Mouse (Mus musculus): ENCODE results near the gene Snrpg. TPM values are rescaled to one million over a fixed set of nuclear protein-coding genes. Genes with fewer than 3 reads are reported as not detected.
A peak's percentile ranks its signal among the peaks of the same experiment; 100 is the strongest.

Snrpg gene
- total and polyA plus RNA-seq, 3 experiments = 761 to 1,339 (median 796) TPM

DNA sequence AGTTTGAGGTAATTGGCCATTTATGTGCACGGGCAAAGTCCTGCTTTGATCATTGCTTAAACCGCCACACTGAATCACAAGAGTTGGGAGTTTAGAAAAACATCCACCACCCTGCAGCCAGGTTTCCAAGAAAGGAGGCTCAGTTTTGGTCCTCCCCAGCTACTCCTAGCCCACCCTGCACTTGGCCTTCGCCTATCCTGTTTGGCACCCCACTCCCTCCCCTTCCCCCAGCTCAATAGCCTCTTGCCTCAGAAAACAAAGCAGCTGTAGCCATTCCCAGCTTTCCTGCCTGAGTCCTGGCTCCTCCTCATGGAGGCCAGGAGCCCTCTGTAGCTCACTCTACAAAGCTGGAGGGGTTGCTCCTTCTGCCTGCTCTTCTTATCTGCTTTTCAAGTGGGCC lies 42.7 kb upstream of the Snrpg start:
- Histone ChIP-seq H3K27ac (ENCODE audit: control insufficient read depth, low read depth, low read length) (no peak overlapping the region), H3K79me2 (ENCODE audit: control insufficient read depth, insufficient read depth, low read length, poor library complexity) (no peaks in the 10 kb centered on the region), H3K9ac (ENCODE audit: control insufficient read depth, low read depth, low read length, poor library complexity, severe bottlenecking) (no peak overlapping the region), H3K27me3 (ENCODE audit: control insufficient read depth in 1 of 2, insufficient read depth in 2 of 2, low read length in 2 of 2) (peaks cover 0 to 6% of the 10 kb centered on the region in 2 experiments; a peak in 2 of 4 replicates), H3K9me3 (replicated peaks; ENCODE audit: insufficient read depth, low read length) (no peaks in the 10 kb centered on the region), H3K36me3 (ENCODE audit: control insufficient read depth in 1 of 2, insufficient read depth in 2 of 2, low read length in 2 of 2) (no peaks in the 10 kb centered on the region), H3K4me1 (ENCODE audit: control insufficient read depth in 1 of 2, insufficient read depth in 2 of 2, low read length in 2 of 2) (no peaks in the 10 kb centered on the region), H3K4me3 (ENCODE audit: control insufficient read depth in 1 of 2, insufficient read depth in 1 of 2, low read depth in 2 of 2, low read length in 2 of 2) (no peak overlapping the region)
- no peak for DNase-seq (ENCODE audit: low read depth, low spot score)
- TF ChIP-seq CTCF (IDR thresholded peaks at IDR 0.05 in 2 of 3, conservative IDR thresholded peaks at IDR 0.05 in 1 of 3; ENCODE audit: control insufficient read depth in 1 of 3, insufficient read depth in 1 of 3, low read depth in 2 of 3, low read length in 3 of 3, poor library complexity in 1 of 3, severe bottlenecking in 1 of 3) (no peak), MAX (IDR thresholded peaks at IDR 0.05; ENCODE audit: low read length) (no peak), CHD2 (IDR thresholded peaks at IDR 0.05; ENCODE audit: low read length) (no peak), USF2 (IDR thresholded peaks at IDR 0.05; ENCODE audit: borderline replicate concordance in 1 of 2, insufficient read depth in 1 of 2, low read depth in 1 of 2, low read length in 2 of 2) (no peak), TCF12 (IDR thresholded peaks at IDR 0.05; ENCODE audit: low read depth, low read length) (no peak), NRF1 (IDR thresholded peaks at IDR 0.05; ENCODE audit: insufficient read depth, low read depth, low read length, poor library complexity, severe bottlenecking) (no peak), POLR2A (IDR thresholded peaks at IDR 0.05; ENCODE audit: control insufficient read depth in 1 of 2, insufficient read depth in 1 of 2, low read depth in 1 of 2, low read length in 2 of 2, poor library complexity in 1 of 2) (no peak), MXI1 (IDR thresholded peaks at IDR 0.05; ENCODE audit: low read depth, low read length) (no peak), ZMIZ1 (IDR thresholded peaks at IDR 0.05; ENCODE audit: low read depth, low read length) (no peak), ZNF384 (IDR thresholded peaks at IDR 0.05; ENCODE audit: low read depth, low read length) (no peak), EP300 (IDR thresholded peaks at IDR 0.05; ENCODE audit: low read depth in 1 of 2, low read length in 2 of 2) (no peak), E2F4 (IDR thresholded peaks at IDR 0.05; ENCODE audit: borderline replicate concordance, low read depth, low read length) (no peak), UBTF (IDR thresholded peaks at IDR 0.05; ENCODE audit: borderline replicate concordance, insufficient read depth, low read depth, low read length) (no peak), USF1 (IDR thresholded peaks at IDR 0.05; ENCODE audit: low read depth, low read length) (no peak), SMC3 (IDR thresholded peaks at IDR 0.05; ENCODE audit: low read depth, low read length) (no peak), TAL1 (IDR thresholded peaks at IDR 0.05; ENCODE audit: low read length) (no peak), RCOR1 (IDR thresholded peaks at IDR 0.05; ENCODE audit: low read depth, low read length) (no peak)

DNA sequence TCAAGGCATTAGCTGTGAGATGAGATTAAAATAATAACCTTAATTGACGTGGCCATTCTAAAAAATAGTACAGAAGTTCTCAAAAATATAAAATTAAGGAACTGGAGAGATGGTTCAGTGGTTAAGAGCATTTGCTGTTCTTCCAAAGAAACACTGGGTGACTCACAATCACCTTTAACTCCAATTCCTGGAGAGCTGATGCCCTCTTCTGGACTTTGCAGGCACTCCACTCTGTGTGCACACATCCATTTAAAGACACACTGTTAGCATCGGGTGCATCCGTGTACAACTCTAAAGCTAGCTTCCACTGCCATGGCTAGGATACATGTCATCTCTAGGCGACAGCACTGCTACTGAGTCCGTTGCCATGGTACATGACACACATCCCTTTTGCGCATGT lies 41.2 kb upstream of the Snrpg start:
- H3K9ac ChIP-seq (ENCODE audit: control insufficient read depth, low read depth, low read length, poor library complexity, severe bottlenecking) = no peak overlapping the region
- H3K27me3 ChIP-seq (ENCODE audit: control insufficient read depth in 1 of 2, insufficient read depth in 2 of 2, low read length in 2 of 2) = peaks cover 0 to 8% of the 10 kb centered on the region in 2 experiments; a peak in 2 of 4 replicates
- H3K36me3 ChIP-seq (ENCODE audit: control insufficient read depth in 1 of 2, insufficient read depth in 2 of 2, low read length in 2 of 2) = no peaks in the 10 kb centered on the region
- peak; percentile 55 for DNase-seq (ENCODE audit: low read depth, low spot score)
- no peak overlapping the region for H3K27ac ChIP-seq (ENCODE audit: control insufficient read depth, low read depth, low read length)
- no peaks in the 10 kb centered on the region for H3K9me3 ChIP-seq (replicated peaks; ENCODE audit: insufficient read depth, low read length)
- H3K4me1 ChIP-seq (ENCODE audit: control insufficient read depth in 1 of 2, insufficient read depth in 2 of 2, low read length in 2 of 2) = no peaks in the 10 kb centered on the region
- no peaks in the 10 kb centered on the region for H3K79me2 ChIP-seq (ENCODE audit: control insufficient read depth, insufficient read depth, low read length, poor library complexity)
- no peak overlapping the region for H3K4me3 ChIP-seq (ENCODE audit: control insufficient read depth in 1 of 2, insufficient read depth in 1 of 2, low read depth in 2 of 2, low read length in 2 of 2)
- TF ChIP-seq POLR2AphosphoS5 (IDR thresholded peaks at IDR 0.05; ENCODE audit: borderline replicate concordance, low read depth, low read length) (no peak), UBTF (IDR thresholded peaks at IDR 0.05; ENCODE audit: borderline replicate concordance, insufficient read depth, low read depth, low read length) (no peak), GATA1 (IDR thresholded peaks at IDR 0.05; ENCODE audit: low read depth, low read length) (no peak), CHD2 (IDR thresholded peaks at IDR 0.05; ENCODE audit: low read length) (no peak), POLR2A (IDR thresholded peaks at IDR 0.05; ENCODE audit: control insufficient read depth in 1 of 2, insufficient read depth in 1 of 2, low read depth in 1 of 2, low read length in 2 of 2, poor library complexity in 1 of 2) (no peak), MYC (IDR thresholded peaks at IDR 0.05; ENCODE audit: low read depth, low read length) (no peak), SMC3 (IDR thresholded peaks at IDR 0.05; ENCODE audit: low read depth, low read length) (peak; percentile 68), EP300 (IDR thresholded peaks at IDR 0.05; ENCODE audit: low read depth in 1 of 2, low read length in 2 of 2) (no peak), SIN3A (IDR thresholded peaks at IDR 0.05; ENCODE audit: low read length) (no peak), GABPA (IDR thresholded peaks at IDR 0.05; ENCODE audit: low read depth, low read length) (no peak), ZC3H11A (IDR thresholded peaks at IDR 0.05; ENCODE audit: low read depth, low read length) (peak; percentile 58), MYB (IDR thresholded peaks at IDR 0.05; ENCODE audit: low read depth, low read length) (no peak), NELFE (IDR thresholded peaks at IDR 0.05; ENCODE audit: low read depth, low read length) (no peak), BHLHE40 (IDR thresholded peaks at IDR 0.05; ENCODE audit: borderline replicate concordance, low read depth, low read length) (no peak), TAL1 (IDR thresholded peaks at IDR 0.05; ENCODE audit: low read length) (no peak), TBP (IDR thresholded peaks at IDR 0.05; ENCODE audit: low read depth, low read length) (no peak), ELF1 (IDR thresholded peaks at IDR 0.05; ENCODE audit: low read depth, low read length) (no peak), RAD21 (IDR thresholded peaks at IDR 0.05; ENCODE audit: low read depth, low read length) (peak; percentile 54), MAZ (IDR thresholded peaks at IDR 0.05; ENCODE audit: low read depth, low read length) (no peak), KAT2A (conservative IDR thresholded peaks at IDR 0.05; ENCODE audit: low read depth, low read length) (no peak), NRF1 (IDR thresholded peaks at IDR 0.05; ENCODE audit: insufficient read depth, low read depth, low read length, poor library complexity, severe bottlenecking) (no peak), POLR2AphosphoS2 (IDR thresholded peaks at IDR 0.05; ENCODE audit: low read length) (no peak)
